Mouse (Mus musculus): ENCODE results near the gene Atr.

Gene Atr

DNA sequence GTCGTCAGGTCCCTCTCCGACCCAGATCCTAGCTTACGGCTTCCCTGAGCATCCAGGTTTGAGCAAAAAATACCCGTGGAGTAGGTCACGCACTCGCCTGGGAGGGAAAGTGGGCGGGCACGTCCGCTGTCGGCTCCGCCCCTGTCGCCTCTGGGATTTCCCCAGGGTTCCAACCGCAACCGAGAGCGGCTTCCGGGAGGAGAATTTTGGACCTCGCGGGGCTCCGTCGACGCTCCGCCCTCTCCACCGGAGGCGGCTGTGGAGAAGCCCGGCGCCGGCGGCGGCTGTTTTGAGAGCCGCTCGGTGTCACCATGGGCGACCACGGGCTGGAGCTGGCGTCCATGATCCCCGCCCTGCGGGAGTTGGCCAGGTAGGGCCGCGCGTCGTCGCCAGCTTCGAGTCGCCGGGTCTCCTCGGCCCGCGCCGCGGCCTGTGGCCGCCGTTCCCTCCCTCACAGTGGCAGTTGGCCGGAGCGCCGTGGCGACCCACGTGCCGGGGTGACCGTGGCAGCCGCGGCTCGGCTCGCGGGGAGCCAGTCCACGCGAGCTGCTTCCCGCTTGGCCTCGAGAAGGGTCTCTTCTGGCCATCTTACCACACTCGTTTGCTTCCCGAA, at the start of gene Atr:
Gene Atr, plus strand, starts transcription at position 184 of the 613 bp plus-strand sequence.
- DNase-seq (ENCODE audit: low spot score): peak; percentile 90

DNA sequence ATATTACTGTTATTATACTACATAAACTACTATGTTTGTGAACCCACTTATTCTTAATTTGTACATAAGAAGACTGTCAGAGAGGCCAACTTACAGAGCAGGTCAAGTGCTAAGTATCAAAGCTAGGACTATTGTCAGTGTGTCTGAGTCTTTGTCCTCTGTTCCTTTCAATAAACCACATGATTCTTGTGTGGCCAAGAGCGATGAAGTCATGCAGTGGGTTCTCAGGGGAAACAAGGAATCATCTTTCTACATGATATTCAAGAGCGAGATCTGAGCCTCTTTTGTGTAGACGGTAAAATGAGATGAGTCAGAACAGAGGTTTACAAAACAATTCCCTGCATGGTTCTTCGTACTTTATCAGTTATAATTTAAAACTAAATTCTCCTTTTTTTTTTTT, 47.8 kb upstream of the Atr start:
- DNase-seq (ENCODE audit: low spot score): no peak

DNA sequence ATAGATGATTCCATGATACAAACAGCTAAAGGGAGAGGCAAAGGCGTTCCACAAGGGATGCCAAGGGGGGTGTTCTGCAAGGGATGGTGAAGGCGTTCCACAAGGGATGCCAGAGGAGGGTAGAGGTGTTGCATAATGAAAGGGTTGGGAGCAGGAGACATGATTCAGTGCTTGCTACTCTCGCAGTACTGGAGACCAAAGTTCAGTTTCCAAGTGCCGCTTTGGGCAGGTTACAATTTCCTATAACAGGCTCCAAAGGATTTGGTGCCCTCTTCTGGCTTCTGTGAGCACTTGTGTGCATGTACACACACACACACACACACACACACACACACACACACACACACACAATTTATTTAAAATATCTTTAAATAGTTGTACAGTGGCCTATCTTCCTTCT, 45.6 kb upstream of the Atr start:
- no peak for DNase-seq (ENCODE audit: low spot score)

- DNase-seq (ENCODE audit: low spot score): no peak
These were observed 43.5 kb upstream of the Atr start for GRCm38 (mm10) chr9:95813721-95814531.

GRCm38 (mm10) chr9:95815015-95815673, 42.3 kb upstream of the Atr start:
- no peak for DNase-seq (ENCODE audit: low spot score)

GRCm38 (mm10) chr9:95815706-95816105, 41.7 kb upstream of the Atr start:
- DNase-seq (ENCODE audit: low spot score): no peak

- DNase-seq (ENCODE audit: low spot score): no peak
These were observed 34.9 kb upstream of the Atr start for GRCm38 (mm10) chr9:95822531-95822930.

DNA sequence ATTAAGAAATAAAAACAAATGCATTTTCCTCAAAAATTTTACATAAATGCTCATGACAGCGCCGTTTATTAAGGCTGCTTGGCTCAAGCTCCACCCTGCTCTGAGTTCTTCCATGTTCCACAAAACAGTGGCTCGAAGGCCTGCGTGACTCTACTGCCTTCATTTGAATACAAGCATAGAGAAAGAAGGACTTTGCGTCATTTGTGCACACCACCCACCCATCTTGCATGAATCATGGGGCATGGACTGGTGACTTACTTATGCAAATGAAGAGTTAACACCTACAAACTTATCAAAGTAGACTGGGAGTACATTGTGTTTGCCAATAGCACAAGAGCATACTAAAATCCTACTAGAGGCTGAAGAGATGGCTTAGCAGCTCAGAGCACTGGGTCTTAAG, 29.8 kb upstream of the Atr start:
- DNase-seq (ENCODE audit: low spot score): no peak

- DNase-seq (ENCODE audit: low spot score): no peak
These were observed 24.6 kb upstream of the Atr start for GRCm38 (mm10) chr9:95832758-95833157.

DNA sequence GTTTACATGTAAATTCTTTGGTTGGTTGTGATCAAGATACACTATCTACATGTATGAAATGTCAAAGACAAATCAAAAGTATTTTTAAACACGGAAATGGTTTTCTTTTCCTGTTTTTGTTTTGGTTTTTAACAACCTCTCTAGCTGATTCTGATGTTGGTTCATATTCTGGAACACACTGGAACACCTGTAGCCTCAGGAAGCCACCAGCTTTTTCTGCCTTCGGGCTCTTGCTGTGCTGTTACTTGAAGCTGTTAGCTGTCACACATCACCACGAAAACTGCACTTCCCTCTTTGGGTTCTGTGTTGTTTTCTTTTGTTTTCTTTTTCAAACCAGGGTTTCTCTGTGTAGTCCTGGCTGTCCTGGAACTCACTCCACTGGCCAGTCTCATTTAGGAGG, 22.6 kb upstream of the Atr start:
- DNase-seq (ENCODE audit: low spot score): no peak

GRCm38 (mm10) chr9:95835741-95836140, 21.7 kb upstream of the Atr start:
- no peak for DNase-seq (ENCODE audit: low spot score)

DNA sequence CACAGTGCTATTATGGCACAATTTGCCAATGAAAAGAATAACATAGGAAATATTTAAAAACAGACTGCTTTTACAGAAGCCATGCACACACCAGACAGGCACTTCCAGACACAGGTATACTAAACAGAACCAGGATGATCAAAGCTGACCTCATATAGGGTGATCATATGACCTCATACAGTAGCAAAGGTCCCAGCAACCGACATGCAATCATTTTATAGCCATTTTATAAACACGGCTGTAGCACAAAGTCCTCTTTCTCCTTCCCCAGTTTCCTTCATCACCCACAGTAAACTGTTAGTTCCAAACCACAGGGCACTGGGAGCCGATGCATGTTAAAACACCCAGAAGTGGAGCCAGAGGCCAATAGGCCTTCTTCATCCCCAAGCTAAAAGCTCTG, 18.0 kb upstream of the Atr start:
- DNase-seq (ENCODE audit: low spot score): no peak

DNA sequence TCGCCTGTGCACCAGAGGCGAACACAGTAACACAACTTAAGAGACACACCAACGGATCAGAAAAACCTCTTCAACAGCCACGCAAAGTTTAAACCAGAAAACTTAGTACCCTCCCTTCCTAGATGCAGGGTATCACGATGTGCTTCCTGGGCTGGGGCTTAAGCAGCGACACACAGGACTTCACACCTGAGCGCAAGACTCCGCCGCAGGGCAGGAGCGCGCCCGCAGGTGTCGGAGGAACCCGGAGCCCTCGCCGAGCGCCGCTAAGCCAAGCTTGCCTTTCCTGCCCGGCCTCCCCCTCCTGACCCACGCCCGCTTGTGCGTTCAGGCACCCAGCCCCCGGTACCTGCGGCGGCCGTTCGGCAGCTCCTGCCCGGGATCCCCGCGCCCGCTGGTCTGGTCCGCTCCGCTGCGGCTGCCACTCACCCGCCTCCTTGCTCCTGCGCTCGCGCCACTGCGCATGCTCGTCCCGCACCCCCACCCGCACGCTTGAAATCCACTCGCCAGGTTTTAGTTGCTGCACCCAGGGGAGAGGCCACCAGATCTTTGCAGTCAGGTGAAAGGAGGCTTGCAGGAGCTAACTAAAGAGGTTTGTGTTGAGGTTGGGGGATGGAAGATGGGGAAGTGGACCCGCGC, 12.5 kb upstream of the Atr start, which contains the start of gene Pls1:
Gene Pls1, minus strand, starts transcription at position 487 of the 636 bp plus-strand sequence.
- peak; percentile 51 for DNase-seq (ENCODE audit: low spot score)

DNA sequence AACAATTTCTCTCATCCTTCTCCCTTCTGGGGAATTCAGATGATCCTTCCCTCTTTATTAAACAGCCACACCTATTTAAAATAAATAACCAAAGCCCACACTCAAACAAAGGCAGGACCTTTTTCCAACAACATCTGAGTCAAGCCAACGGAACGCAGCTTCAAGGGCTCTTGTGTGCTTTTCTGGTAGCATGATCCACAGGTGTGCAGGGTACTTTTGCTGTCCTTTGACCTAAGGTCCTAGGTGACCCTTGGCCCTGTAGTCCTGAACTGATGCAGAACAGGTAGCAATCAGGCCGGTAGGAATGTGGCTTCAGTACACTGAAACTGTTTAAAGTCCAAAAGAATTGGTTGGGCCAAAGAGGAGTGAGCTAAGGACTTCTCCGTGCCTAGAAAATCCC, 11.7 kb upstream of the Atr start:
- no peak for DNase-seq (ENCODE audit: low spot score)

DNA sequence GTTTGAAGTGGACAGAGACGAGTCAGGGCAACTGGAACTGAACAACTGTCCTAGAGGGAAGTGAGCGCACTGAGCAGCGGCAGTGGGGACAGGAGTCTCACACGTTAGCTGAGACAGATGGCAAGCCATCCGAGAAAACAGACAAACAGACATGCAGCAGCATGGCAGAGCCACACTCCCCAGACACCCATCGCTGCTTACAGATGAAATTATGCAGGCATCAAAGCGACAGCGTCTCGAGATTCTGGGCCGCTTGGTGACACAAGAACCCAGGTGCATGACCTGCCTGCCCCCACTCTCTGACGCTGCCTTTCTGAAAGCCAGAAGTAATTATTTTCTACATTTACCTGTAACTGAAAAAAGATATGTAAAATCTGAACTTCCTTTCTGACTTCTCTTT, 5.7 kb upstream of the Atr start:
- no peak for DNase-seq (ENCODE audit: low spot score)

DNA sequence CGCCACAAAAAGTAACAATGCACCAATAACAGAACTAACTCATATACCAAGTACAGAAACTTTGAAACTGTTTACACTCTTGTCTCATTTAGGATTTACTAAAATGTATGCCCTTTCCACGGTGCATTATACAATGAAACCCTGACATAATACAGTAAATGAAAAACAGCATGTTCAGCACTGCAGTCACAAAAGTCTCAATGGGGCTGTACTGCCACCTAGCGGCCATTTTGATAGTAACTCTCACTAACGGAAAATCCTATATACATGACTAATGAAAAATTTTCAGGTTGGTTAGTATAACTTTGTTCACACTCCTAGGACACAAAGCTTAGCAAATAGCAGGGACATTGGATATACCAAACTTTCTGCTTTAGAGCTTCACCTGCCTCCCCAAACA, 4.5 kb upstream of the Atr start:
- DNase-seq (ENCODE audit: low spot score): peak; percentile 63

DNA sequence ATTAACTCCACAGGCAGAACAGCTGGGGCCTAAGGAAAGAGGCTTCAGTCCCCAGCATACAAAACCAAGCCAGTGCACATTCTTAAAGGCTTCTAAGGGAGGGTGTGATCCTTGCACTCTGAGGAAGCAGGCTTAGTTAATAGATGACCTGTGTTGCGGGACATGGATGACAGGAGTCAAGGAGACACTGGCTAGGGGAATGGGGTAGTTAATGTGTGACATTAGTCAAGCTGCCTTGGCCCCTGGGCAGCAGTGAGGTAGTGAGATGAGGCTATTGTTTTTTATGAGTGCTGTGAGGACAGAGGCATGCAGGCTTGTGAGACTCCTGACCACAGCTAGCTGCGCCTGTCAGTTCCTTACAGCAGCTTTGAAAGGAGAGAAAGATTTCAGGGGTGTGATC, 2.5 kb upstream of the Atr start:
- no peak for DNase-seq (ENCODE audit: low spot score)

DNA sequence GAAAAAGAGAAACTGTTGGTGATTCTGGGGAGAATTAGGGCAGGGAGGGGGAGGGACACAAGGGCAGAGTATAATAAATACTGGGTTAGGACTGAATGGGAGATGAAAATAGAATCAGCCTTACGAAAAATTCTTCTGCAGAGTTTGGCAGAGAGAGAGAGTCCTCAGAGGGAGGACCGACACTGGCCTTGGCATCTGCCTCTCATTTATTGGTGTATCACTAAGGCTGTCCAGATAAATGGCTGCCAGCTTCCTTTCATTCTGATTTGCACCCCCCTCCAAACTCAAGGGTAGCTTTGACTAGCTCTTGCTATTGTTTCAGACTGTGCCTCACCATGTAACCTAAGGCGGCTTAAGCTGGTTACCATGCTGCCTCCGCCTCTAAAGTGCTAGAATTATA, 1.4 kb upstream of the Atr start:
- DNase-seq (ENCODE audit: low spot score): no peak

- DNase-seq (ENCODE audit: low spot score): peak; percentile 28
These were observed 702 bp downstream of the Atr start for GRCm38 (mm10) chr9:95858027-95858570.

GRCm38 (mm10) chr9:95878246-95878645, 20.8 kb downstream of the Atr start:
- no peak for DNase-seq (ENCODE audit: low spot score)

GRCm38 (mm10) chr9:95882751-95883150, 25.4 kb downstream of the Atr start:
- DNase-seq (ENCODE audit: low spot score): no peak

DNA sequence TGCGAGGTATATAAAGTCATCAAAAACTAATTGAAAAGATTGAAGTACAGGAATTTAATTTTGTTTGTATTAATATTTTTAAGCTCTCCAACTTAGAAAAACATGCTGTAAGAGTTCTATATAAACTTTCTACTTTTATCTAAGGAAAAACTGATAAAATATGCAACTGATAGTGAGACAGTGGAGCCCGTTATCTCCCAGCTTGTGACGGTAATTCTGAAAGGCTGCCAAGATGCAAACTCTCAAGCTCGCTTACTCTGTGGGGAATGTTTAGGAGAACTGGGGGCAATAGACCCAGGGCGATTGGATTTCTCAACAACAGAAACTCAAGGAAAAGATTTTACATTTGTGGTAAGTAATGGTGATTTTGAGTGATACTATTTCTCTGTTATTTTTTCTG, 40.0 kb downstream of the Atr start:
- DNase-seq (ENCODE audit: low spot score): no peak

Data from spleen, adult 12 weeks (tissue).